Mouse (Mus musculus) ES-Bruce4 (cell line): ENCODE results near the gene Larp4b. TPM values are rescaled to one million over a fixed set of nuclear protein-coding genes. Genes with fewer than 3 reads are reported as not detected.

Experiments
- H3K27ac ChIP-seq: 2 replicates; pipeline ENCODE4 v1.5.1; 2012; ENCODE audit warnings: low read length, inconsistent platforms; ENCODE audit not compliant: insufficient read depth
- H3K27me3 ChIP-seq: 2 replicates; pipeline ENCODE4 v1.6.1; 2012; ENCODE audit warnings: mild to moderate bottlenecking, low read length, inconsistent platforms; ENCODE audit not compliant: control insufficient read depth, poor library complexity, insufficient read depth, severe bottlenecking
- H3K36me3 ChIP-seq: 2 replicates; pipeline ENCODE4 v1.6.1; 2012; ENCODE audit warnings: inconsistent platforms, mild to moderate bottlenecking, low read length, moderate library complexity; ENCODE audit not compliant: control insufficient read depth, poor library complexity, insufficient read depth, severe bottlenecking
- H3K4me1 ChIP-seq: one replicate; pipeline ENCODE4 v1.8.1; 2011; ENCODE audit warnings: low read length; ENCODE audit not compliant: control insufficient read depth, insufficient read depth
- H3K4me3 ChIP-seq: 2 replicates; pipeline ENCODE4 v1.5.1; 2011; ENCODE audit warnings: low read depth, mild to moderate bottlenecking, low read length
- H3K9ac ChIP-seq: 2 replicates; pipeline ENCODE4 v1.6.1; 2012; ENCODE audit warnings: low read depth, mild to moderate bottlenecking, inconsistent platforms; ENCODE audit not compliant: poor library complexity, severe bottlenecking
- H3K9me3 ChIP-seq: replicated peaks from 2 replicates; pipeline ENCODE4 v1.6.1; 2012; ENCODE audit warnings: mild to moderate bottlenecking, low read length, inconsistent platforms; ENCODE audit not compliant: control insufficient read depth, poor library complexity, insufficient read depth, severe bottlenecking
- CTCF ChIP-seq: IDR thresholded peaks from one replicate; pipeline ENCODE4 v1.8.1; 2011; ENCODE audit warnings: low read depth, low read length
- EP300 ChIP-seq: IDR thresholded peaks from 2 replicates; pipeline ENCODE4 v1.6.1; 2011; ENCODE audit warnings: low read depth, low read length; ENCODE audit not compliant: insufficient read depth
- POLR2A ChIP-seq: IDR thresholded peaks from one replicate; pipeline ENCODE4 v1.8.1; 2011; ENCODE audit warnings: low read length; ENCODE audit not compliant: insufficient read depth
- polyA plus RNA-seq: library from polyadenylated mRNA; stranded (reverse); fragments of >200 nt; gene quantifications from 2 replicates; pipeline ENCODE4 v1.2.4, GENCODE M21; 2011; ENCODE audit warnings: low read depth; ENCODE audit not compliant: missing spikeins, insufficient read depth, insufficient read length

Larp4b gene
- polyA plus RNA-seq, 1 experiment: 108 TPM

- no peaks in the 10 kb centered on the region for H3K4me1 ChIP-seq
- no peak for TF ChIP-seq POLR2A
- no peak for TF ChIP-seq EP300
- TF ChIP-seq CTCF: no peak
- no peak overlapping the region for H3K27ac ChIP-seq
- no peaks in the 10 kb centered on the region for H3K36me3 ChIP-seq
- H3K27me3 ChIP-seq: no peaks in the 10 kb centered on the region
- H3K4me3 ChIP-seq: no peak overlapping the region
- no peaks in the 10 kb centered on the region for H3K9me3 ChIP-seq
- no peak overlapping the region for H3K9ac ChIP-seq
These were observed 29.5 kb upstream of the Larp4b start for GRCm38 (mm10) chr13:9064196-9064595.

DNA sequence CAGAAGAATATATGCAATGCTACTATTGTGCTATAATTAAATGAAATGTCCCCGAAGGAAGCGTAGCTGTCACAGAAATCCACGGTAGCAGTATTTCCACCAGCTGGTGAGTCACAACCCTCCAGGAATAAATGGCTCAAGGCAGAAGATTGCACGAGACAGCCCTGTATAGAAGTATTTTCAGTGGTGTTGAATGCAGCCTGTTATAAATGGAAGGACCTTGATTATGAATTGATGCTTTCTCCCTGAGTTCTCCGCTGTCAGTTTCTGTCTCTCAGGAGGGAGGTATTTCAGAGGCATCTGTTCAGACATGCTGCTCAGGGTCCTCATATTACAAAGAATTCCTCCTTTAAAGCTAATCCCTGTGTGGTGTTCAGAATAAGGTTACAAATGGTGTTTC, 27.6 kb upstream of the Larp4b start:
- H3K27ac ChIP-seq: no peak overlapping the region
- no peaks in the 10 kb centered on the region for H3K9me3 ChIP-seq
- H3K9ac ChIP-seq: no peak overlapping the region
- no peak overlapping the region for H3K4me3 ChIP-seq
- H3K4me1 ChIP-seq: no peaks in the 10 kb centered on the region
- no peaks in the 10 kb centered on the region for H3K36me3 ChIP-seq
- no peaks in the 10 kb centered on the region for H3K27me3 ChIP-seq
- TF ChIP-seq CTCF (no peak), EP300 (no peak), POLR2A (no peak)

GRCm38 (mm10) chr13:9071008-9071407, 22.7 kb upstream of the Larp4b start:
- no peak for TF ChIP-seq POLR2A
- TF ChIP-seq EP300: no peak
- TF ChIP-seq CTCF: no peak
- no peaks in the 10 kb centered on the region for H3K27me3 ChIP-seq
- no peak overlapping the region for H3K4me3 ChIP-seq
- H3K36me3 ChIP-seq: no peaks in the 10 kb centered on the region
- H3K9ac ChIP-seq: no peak overlapping the region
- H3K4me1 ChIP-seq: no peaks in the 10 kb centered on the region
- no peaks in the 10 kb centered on the region for H3K9me3 ChIP-seq
- no peak overlapping the region for H3K27ac ChIP-seq

DNA sequence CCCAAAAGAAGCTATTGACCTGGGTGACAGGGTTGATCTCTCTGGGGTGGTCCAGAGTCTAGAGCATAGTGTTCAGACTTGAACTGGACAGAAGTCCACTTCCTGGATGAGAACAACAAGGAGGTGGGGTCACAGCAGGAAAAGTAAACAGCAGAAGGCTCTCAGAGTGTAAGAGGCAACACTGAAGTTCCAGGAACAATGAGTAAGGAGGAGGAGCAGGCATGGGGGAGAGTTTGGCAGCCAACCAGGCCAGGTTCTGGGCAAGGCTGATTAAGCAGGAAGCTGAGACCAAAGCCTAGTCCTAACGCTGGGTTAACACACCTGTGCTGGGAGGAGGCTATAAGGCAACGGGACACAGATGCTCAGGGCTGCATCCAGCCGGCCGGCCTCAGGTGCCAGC, 19.9 kb upstream of the Larp4b start:
- Histone ChIP-seq H3K4me3 (no peak overlapping the region), H3K27me3 (no peaks in the 10 kb centered on the region), H3K27ac (no peak overlapping the region), H3K9ac (no peak overlapping the region), H3K36me3 (no peaks in the 10 kb centered on the region), H3K9me3 (no peaks in the 10 kb centered on the region), H3K4me1 (no peaks in the 10 kb centered on the region)
- TF ChIP-seq CTCF: no peak
- no peak for TF ChIP-seq EP300
- TF ChIP-seq POLR2A: no peak

GRCm38 (mm10) chr13:9075825-9076592, 17.7 kb upstream of the Larp4b start:
- Histone ChIP-seq H3K4me1 (no peaks in the 10 kb centered on the region), H3K27me3 (no peaks in the 10 kb centered on the region), H3K36me3 (no peaks in the 10 kb centered on the region), H3K9me3 (no peaks in the 10 kb centered on the region), H3K27ac (no peak overlapping the region), H3K4me3 (no peak overlapping the region), H3K9ac (no peak overlapping the region)
- TF ChIP-seq POLR2A (no peak), EP300 (no peak), CTCF (no peak)

DNA sequence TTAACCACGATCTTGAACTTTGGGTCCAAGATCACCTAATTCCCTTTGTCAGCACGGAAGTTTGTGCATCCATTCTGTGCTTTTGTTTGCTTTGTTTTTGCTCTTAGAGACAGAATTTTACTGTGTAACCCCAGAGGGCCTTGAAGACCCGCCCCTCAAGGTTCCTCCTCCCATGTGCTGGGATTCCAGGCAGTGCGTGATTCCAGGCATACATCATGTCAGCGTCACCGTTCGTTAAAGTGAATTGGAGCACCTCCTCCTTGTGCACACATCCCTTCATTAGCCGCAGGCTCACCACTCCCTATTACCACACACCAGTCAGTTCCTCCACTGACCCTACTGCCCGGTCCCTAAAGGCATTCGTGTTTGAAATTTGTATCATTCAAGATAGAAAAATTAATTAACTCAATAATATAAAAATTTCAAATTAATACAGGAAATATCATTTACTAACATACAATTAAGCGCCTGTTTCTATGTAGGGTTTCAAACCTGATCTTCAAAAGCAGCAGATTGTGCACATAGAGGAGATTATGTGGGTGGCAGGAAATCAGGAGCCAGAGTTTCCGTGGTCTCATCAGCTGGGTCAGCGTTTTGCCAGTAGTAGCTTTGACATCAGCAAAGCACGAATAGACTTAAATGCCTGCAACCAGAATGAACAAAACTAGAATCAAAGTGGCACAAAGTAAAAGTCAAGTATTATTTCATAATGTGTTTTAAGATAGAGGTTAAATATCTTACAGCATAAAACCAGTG, 11.4 kb upstream of the Larp4b start:
- Histone ChIP-seq H3K4me1 (no peaks in the 10 kb centered on the region), H3K36me3 (no peaks in the 10 kb centered on the region), H3K9me3 (no peaks in the 10 kb centered on the region), H3K9ac (no peak overlapping the region), H3K4me3 (no peak overlapping the region), H3K27me3 (no peaks in the 10 kb centered on the region), H3K27ac (no peak overlapping the region)
- TF ChIP-seq EP300: no peak
- no peak for TF ChIP-seq CTCF
- TF ChIP-seq POLR2A: no peak
